Mouse (Mus musculus) cerebellum, postnatal 14 days (tissue): ENCODE results near the gene Ttc17.

Experiments
- DNase-seq, 2 experiments: peaks; one replicate each; pipeline ENCODE4 v3.0.0; 2021; ENCODE audit warnings: mixed read lengths in 2 of 2

Ttc17 gene

DNA sequence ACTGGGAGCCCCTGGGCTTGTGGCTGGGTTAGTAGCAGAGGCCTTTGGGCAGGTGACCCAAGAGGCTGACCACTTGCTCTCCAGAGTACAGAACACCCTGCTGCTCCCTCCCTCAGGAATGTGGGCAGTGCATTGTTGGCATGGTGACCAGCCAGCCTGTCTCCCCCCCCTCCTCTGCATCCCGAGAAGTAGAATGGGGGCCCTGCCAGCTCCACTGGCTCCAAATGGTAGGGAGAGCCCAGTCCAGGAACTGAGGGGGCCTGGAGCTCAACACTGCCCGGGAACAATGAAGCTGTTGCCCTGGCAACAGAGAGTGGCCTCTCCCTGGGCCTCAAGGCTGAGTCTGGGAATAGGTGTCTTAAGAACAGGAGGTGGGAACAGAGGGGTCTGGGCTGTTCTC, 117.3 kb downstream of the Ttc17 start:
- peak in 1 of 2 experiments; percentile 56 for DNase-seq

DNA sequence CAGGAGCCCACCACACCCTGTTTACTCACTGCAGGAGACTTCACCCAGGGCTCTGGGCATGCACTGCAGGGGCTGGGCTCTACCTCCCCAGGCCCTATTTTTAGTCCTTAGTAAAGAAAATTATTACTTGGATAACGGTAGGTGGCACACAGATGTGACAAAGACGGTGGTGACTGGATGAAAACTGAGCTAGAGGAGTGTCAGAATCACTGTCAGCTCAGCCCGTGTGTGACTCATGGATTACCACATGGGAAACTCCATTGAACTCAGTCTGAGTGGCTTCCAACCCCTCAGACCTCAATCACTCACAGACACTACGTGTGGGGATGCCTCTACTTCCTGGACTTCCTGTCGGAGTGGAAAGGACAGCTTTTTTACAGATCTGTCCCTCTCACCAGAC, 118.4 kb downstream of the Ttc17 start:
- no peak for DNase-seq

DNA sequence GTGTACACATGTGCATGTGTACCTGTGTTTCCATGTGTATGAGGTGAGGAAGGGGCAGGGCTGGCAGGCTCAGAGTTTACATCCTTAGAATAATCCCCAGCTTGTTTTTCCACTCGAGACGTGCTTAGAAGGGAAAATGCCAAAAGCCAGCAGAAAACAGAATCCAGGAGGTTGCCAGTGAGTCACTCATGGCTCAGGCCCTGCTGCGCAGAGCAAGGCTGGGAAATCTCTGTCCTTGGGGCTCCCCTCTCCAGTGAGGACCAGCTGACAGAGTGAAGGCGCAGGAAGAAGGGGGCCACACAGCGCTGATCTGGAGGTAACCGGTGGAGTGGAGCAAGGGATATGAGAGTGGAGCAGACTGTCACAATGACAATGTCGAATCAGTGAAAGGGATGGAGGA, 119.1 kb downstream of the Ttc17 start:
- DNase-seq, result no peak

DNA sequence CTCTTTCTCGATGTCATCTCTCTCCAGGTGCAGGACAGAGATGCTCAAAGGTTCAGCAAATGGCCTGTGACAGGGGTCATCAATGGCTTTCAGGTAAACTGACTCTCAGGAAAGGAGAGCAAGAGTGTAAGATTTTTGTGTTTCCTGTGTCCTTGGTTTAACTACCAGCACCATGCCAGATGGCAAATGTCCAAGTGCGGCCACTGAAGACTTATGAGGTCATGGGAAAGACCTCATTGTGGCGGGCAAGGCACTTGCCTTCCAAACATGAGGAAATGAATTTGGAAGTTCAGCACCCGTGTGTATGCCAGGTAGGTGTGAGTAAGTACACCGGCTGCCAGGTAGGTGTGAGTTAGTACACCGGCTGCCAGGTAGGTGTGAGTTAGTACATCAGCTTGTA, 123.0 kb downstream of the Ttc17 start:
- DNase-seq, result peak in 1 of 2 experiments; percentile 53

DNA sequence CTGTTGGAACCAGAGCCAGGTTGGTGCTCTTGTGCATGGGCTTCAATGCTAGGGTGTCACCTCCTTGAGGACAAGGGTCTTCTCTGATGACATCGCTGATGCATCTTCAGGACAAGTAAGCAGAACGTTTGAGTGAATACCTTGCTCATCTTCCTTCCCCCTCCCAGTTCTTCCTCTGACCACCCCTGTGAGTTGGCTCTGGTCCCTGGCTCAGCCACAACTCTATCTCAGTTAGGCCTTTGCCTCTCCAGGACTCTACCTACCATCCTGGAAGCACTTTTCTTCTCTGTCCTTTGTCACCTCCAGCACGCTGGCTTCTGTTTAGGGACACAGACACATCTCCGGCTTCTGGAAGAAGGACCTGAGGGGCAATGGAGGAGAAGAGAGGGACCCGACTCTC, 126.9 kb downstream of the Ttc17 start:
- DNase-seq, result peak in 1 of 2 experiments; percentile 64

DNA sequence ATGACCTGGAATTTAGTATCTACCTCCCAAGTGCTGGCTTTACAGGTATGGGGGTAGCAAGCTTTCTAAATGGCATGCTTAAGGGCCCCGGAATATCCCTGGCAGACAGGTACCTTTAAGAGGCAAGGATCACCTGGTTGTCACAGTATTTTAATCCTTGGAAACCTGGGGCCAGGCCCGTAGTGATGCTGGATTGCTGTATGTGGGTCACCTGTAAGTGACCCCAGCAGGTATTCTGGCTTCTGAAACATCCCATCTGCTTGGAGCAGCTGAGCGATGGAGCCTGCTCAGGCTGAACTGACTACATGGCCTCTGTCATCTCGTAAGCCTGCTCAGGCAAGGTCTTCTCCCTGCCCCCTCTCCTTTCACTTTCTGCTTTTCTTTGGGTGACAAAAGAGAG, 130.4 kb downstream of the Ttc17 start:
- peak; percentile 82 to 85 for DNase-seq

DNA sequence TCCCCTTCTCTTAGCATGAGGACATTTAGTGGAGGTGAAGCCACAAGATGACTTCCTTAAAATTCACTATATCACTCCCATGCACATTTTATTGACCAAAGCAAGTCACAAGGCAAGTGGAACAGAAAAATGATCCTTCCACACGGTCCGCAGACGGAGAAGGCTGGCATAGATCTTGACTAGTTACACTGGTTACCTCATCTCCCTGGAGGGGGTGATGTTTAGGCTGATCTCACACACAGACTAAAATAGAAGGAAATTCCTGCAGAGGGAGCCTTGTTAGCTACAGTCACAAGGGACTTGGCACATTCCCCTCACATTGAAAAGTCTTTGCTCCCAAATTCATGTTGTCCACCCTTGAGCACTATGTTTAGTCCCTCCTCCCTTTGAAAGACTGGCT, 130.8 kb downstream of the Ttc17 start:
- peak in 1 of 2 experiments; percentile 55 for DNase-seq

DNA sequence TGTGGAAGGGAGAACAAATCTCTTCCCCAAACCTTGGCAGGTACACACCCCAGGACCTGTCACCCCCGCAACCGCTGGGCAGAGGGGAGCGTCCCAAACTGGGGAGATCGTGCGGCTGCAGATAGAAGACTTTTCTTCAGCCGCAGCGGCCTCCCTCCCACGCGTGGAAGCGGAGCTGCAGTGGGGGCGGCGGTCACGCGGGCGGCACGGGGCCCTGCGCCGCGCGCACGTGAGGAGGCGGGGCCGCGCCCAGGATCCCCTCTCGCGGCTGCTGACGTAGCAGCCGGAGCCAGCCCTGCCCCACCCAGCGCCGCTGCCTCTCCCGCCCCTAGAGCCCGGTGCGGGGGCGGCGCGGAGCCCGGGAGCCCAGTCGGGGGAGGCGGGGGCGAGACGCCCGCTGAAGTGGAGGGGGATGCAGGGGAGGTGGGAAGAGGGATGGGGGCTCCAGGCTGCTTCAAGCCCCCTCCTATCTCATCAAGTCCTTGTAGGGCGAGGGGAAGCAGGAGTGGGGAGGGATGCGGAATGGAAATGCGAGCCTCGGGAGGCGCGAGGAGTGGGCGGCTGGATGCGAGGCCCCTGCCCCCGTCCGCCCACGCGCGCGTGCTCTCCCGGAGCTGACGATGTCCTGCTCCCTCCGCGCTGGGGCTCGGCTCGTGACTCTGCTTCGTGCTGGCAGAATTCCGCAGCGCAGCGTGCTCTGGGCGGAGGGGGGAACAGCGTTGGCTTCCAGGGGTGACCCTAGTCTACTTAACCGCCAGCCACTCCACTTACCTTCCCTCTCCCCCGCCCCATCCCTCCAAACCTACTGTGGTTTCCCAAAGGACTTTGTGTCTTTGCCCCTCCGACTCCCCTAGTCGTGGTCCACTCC, 133.1 kb downstream of the Ttc17 start:
- DNase-seq, result peak; percentile 92 to 93

DNA sequence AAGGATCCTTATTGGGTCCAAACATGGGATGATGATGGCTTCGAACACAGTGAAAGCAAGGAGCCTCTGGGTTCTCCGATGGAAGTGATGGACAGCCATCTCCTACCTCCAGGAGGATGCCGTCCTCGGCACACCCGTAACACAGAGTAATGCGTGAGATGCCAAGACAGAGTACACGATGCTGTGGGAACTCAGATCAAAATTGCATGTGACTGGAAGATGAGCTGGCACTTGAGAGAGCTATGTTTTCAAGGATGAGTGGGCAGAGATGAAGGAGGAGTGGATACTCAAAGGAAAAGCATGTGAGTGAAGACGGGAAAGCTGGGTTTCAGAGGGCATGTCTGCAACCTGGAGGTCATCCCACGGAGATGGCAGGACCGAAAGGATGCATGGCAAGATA, 135.3 kb downstream of the Ttc17 start:
- no peak for DNase-seq

DNA sequence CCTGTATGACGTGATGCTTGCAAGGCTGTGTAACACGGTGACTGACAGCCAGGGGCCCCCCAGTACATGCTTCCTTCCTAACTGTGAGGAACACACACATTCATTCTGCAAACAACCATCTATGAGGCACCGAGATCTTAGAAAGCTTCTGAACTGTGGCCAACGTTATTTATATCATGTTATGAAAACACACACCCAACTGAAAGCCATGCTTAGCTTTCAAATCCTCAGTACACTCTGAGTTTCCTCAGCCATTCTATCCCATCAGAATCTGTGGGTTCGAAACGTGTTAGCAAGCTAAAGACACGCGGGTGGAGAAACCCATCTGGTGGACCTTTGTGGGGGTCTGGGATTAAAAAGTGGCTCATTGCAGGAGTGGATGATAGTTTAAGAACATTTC, 137.7 kb downstream of the Ttc17 start:
- DNase-seq, result no peak

DNA sequence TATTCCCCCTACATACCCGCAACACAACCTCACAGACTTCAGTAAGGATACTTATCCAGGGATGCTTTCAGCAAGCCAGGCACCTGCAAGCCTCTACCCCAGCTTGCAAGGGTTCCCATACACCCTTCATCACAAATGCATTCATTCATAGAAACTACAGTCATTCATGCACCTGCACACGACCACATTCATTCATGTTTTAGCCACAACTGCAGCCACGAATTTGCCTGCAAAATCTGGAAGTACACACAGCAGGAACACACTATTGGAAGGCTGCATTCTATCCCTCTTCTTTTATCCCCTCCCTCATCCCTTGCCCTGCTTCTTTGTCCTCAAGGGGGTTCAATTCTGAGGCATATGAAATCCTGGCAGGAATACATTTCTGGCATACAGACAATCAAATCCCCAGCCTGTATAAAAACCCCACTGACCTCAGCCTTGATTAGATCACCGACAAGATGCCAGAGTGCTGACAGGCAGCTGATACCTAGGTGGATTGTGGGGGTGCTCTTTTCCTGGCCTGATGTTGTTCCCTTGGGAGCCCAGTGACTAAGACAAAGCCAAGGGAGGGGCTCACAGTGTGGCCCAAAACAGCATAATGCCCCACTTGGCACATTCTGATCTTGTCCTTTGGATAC, 139.2 kb downstream of the Ttc17 start:
- no peak for DNase-seq

DNA sequence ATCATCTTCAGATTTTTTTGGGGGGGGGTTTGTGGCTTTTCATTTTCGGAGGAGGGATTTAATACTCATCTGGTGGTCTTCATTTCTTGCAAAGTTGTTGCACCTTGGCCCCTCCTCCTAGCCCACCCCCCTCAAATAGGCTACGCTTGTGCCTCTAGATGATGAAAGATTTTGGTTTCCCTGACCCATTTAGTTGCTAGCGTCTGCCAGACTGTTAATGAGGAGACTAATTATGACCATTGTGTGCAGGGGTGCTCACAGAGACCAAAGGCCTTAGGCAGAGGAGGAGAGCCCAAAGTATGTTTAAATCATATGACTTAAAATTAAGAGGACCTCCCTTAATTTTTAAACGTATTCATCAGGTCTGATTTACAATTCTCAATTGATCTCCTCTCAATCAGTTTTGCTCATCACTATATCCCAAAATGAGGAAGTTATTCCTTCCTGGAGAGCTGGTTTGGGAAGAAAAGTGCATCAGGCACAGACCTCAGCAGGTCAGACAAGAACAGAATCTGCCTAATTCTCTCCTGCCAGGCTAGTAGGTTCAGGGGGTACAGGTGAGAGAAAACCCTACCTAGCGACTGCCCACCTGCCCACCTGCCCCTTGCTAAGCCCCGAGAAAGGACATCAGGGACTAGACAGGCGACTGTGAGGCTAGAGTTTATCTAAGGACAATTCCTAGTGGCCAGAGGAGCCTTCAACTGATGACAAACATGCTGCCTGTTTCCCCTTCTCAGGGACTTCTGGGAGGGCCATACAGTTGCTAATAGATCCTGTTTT, 139.9 kb downstream of the Ttc17 start:
- no peak for DNase-seq

DNA sequence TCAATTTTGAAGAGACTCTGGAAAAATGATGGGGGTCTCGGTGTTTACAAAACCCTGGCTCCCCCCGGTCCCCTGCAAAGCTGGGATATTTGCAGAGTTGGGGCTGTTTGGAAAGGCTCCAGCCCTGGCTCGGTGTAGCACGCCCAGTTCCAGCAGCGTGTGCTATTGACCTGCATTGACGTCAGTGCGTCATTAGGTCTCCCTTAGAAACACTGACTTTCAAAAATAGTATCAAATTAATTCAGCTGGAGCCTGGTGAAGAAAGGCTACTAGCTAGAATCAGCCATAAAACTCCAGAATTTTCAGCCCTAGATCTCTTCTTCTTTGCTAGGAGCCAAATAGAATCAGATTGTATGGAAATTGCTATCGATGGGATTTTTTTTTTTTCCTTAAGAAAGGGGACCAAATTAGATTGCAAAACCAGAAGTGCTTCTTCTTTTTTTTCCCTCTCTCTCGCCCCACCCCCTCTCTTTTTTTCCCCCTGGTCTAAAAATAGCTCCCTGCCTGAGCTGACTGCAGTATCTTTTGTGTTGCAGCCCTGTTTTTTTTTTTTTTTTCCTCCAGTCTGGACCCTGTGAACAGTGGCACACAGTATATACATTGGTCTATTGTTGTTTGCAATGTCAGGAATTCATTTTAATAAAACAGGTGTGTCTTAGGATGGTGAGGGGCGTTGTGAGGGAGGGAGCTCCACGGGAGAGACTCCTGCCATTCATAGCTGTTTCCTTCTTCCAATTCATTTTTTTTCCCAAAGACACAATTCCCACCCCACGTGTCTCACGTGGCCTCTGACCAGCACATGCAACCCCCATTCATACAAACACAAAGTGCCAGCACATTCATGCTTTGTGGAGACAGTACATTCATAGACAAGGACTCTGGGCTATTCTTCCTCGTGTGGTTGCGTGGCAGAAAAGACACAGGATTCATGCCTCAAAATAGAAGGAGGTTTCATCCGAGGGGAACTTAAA, 141.0 kb downstream of the Ttc17 start:
- peak; percentile 82 to 83 for DNase-seq

DNA sequence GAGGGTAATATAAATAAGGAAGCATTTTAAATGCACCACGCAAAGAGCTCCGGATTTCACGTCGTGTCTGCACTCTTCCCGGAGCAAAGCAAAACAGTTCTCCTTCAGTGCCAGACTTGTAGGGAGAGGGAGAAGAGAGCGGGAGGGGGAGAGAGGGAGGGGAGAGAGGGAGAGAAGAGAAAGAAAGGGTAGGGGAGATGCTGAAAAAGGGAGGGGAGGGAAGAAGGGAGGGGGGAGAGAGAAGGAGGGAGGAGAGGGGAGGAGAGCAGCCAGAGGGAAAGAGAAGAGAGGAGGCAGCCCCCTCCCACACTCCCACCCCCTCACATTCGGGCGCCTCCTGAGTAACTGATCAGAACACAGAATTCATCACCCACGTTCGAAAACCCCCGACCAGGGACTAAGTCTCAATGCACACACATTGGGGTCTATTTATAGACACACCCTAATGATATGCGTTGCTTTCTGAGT, 141.8 kb downstream of the Ttc17 start:
- peak; percentile 51 to 57 for DNase-seq

DNA sequence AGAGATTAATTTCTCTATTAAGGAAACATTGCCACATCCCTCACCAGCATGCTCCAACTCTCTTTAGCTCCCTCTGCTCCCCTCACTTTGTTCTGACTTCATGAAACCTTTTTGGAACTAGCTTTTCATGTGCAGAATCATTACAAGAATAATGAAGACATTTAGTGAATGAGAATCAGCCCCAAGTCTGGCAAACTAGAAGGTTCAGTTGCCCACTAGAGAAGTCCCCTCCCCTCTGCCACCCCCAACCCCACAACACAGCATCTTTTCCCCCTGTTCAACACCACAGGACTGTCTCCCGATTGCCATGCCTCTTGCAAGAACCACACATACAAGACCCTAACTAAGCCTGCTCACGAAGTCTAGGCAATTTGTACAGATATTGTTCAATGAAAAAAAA, 142.5 kb downstream of the Ttc17 start:
- no peak for DNase-seq

DNA sequence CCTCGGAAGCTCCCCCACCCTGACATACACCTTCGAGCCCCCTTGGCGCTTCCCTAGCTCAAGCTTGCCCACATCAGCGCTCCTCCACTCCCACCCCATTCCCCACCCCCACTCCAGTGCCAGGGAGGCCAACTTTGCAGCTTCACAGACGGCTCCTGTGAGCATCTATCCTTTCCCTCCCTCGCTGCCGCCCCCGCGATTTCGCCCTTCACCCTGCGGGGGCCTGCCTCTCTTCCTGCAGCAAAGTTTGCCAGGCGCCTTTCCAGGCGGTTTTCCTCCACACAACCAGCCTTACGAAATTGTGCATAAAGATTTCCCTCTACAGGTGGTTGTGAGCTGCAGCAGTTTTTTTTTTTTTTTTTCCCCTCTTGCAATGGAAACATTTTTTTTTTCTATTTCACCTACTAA, 143.0 kb downstream of the Ttc17 start:
- peak; percentile 49 to 63 for DNase-seq

DNA sequence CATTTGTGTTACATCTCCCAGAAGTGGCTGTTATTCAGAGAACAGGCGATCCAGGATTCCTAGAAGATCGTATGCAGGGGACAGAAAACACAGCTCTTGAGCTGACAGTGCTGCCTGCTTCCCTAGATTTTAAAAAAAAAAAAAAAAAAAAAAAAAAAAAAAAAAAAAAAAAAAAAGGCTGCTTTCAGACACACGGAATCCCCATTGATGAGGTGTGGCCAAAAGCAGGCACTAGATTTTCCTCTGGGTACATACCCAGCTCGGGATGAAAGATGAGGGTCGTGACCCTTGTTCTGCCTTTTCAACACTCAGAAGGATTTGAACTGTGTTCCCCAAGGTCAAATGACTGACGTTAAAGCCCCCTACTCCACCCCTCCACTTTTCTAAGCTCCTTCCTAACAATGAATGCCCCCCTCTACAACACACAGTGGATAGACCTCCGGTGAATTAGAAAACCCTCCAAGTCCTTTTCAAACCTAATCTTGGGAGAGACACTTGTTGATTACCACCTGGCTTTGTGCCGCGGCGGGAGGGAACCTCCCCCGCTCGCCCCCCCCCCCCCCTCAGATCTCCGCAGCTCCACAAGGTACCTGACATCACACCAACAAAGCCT, 143.5 kb downstream of the Ttc17 start:
- DNase-seq, result no peak

DNA sequence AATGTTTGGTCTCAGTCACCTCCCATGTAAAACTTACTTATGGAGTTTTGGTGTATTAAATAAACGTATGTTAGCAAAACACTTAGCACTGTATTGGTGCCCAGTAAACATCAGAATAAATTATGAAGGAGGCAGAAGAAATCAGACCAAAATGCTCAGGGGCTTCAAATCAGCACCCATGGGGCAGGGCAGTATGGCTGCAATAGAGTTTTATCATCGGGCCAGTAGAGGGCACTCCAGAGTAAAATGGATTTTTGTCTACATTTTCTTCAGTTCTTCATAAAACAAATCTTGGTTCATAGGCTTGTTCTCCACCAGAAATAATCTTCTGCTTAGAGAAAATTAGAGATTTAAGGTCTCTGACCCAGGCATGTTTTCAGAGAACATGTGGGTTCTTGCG, 152.4 kb downstream of the Ttc17 start:
- peak; percentile 75 to 78 for DNase-seq
